Mouse (Mus musculus) embryonic facial prominence, embryonic 13.5 days (tissue): ENCODE results near the gene Rbp3. TPM values are rescaled to one million over a fixed set of nuclear protein-coding genes. Genes with fewer than 3 reads are reported as not detected.

Experiments used
- ATAC-seq: fragments of 200-750 bp; cut with Nextera tagmentation; 2 replicates; pipeline ENCODE4 v1.8.0; 2017; ENCODE audit warnings: low read depth; ENCODE audit not compliant: insufficient number of reproducible peaks, insufficient read depth, low FRiP score, low TSS enrichment
- H3K27ac ChIP-seq: fragments of 300-500 bp; sonication (generic); 2 replicates; pipeline ENCODE4 v1.5.1; 2015; ENCODE audit warnings: moderate library complexity, mild to moderate bottlenecking, inconsistent platforms
- H3K27me3 ChIP-seq: fragments of 300-500 bp; sonication (generic); 2 replicates; pipeline ENCODE4 v1.6.1; 2015; ENCODE audit warnings: mild to moderate bottlenecking, inconsistent platforms
- H3K36me3 ChIP-seq: fragments of 300-500 bp; sonication (generic); 2 replicates; pipeline ENCODE4 v1.6.1; 2015; ENCODE audit warnings: mild to moderate bottlenecking, inconsistent platforms
- H3K4me1 ChIP-seq: fragments of 300-500 bp; sonication (generic); 2 replicates; pipeline ENCODE4 v1.6.1; 2015; ENCODE audit warnings: inconsistent platforms
- H3K4me2 ChIP-seq: fragments of 300-500 bp; sonication (generic); 2 replicates; pipeline ENCODE4 v1.6.1; 2015; ENCODE audit warnings: moderate library complexity, mild to moderate bottlenecking, inconsistent platforms
- H3K4me3 ChIP-seq: fragments of 300-500 bp; sonication (generic); 2 replicates; pipeline ENCODE4 v1.5.1; 2015; ENCODE audit warnings: mild to moderate bottlenecking, inconsistent platforms
- H3K9ac ChIP-seq: fragments of 300-500 bp; sonication (generic); 2 replicates; pipeline ENCODE4 v1.6.1; 2015; ENCODE audit warnings: mild to moderate bottlenecking, inconsistent platforms
- H3K9me3 ChIP-seq: fragments of 300-500 bp; sonication (generic); 2 replicates; pipeline ENCODE4 v1.6.1; 2016; ENCODE audit warnings: inconsistent platforms
- WGBS: fragments of 180-500 bp; shearing (Covaris S2); methylation state at CpG from one replicate; pipeline ENCODE4 v1.1.7; 2015; ENCODE audit warnings: mixed read lengths; 5-methylcytosine and 5-hydroxymethylcytosine counted together
- polyA plus RNA-seq: library from polyadenylated mRNA; unstranded; fragments of >200 nt; fragmentation: Nextera tagmentation; extraction: Ambion mirVana; gene quantifications from 2 replicates; pipeline ENCODE4 v1.2.1, GENCODE M21; 2015

Gene Rbp3
- polyA plus RNA-seq, 1 experiment from 2014 or later = not detected

- H3K9me3 ChIP-seq = no peaks in the 10 kb centered on the region
- peak overlapping the region; percentile 72 for H3K4me2 ChIP-seq
- H3K9ac ChIP-seq = no peak overlapping the region
- 8% methylated on average over 7 of the region's 7 CpGs for WGBS
- peaks cover 11% of the 10 kb centered on the region; the same call in 1 of the 2 replicates for H3K4me1 ChIP-seq
- H3K36me3 ChIP-seq = no peaks in the 10 kb centered on the region
- no peak for ATAC-seq
- H3K4me3 ChIP-seq = peak overlapping the region; percentile 44; the same call in 1 of the 2 replicates
- H3K27ac ChIP-seq = no peak overlapping the region
- H3K27me3 ChIP-seq = peaks cover 15% of the 10 kb centered on the region
Measured at GRCm38 (mm10) chr14:33977748-33978147, 23.9 kb downstream of the Rbp3 start.

GRCm38 (mm10) chr14:33978604-33979059, 24.8 kb downstream of the Rbp3 start, which contains the start of gene Zfp488:
TSS of gene Zfp488 (minus strand) at chr14:33978764.
- ATAC-seq = no peak; the same call in 1 of the 2 replicates
- under 1% methylated on average over 25 of the region's 25 CpGs for WGBS
- peak within 1 kb of the TSS; percentile 44 for H3K4me3 ChIP-seq
- no peaks in the 10 kb centered on the region for H3K9me3 ChIP-seq
- peaks cover 15% of the 10 kb centered on the region for H3K27me3 ChIP-seq
- H3K36me3 ChIP-seq = no peaks in the 10 kb centered on the region
- H3K4me1 ChIP-seq = peaks cover 11% of the 10 kb centered on the region; the same call in 1 of the 2 replicates
- H3K27ac ChIP-seq = peak within 1 kb of the TSS; percentile 3; the same call in 1 of the 2 replicates
- peak within 1 kb of the TSS; percentile 72 for H3K4me2 ChIP-seq
- H3K9ac ChIP-seq = peak within 1 kb of the TSS; percentile 63

GRCm38 (mm10) chr14:33989201-33989600, 35.4 kb downstream of the Rbp3 start:
- Histone ChIP-seq H3K9me3 (no peaks in the 10 kb centered on the region), H3K36me3 (no peaks in the 10 kb centered on the region), H3K27ac (no peak overlapping the region), H3K9ac (no peak overlapping the region), H3K4me1 (no peaks in the 10 kb centered on the region), H3K27me3 (no peaks in the 10 kb centered on the region), H3K4me2 (no peak overlapping the region), H3K4me3 (no peak overlapping the region)
- no peak for ATAC-seq
- WGBS = 55% methylated on average over 3 of the region's 3 CpGs

- no peak for ATAC-seq
- no peak overlapping the region for H3K9ac ChIP-seq
- H3K4me1 ChIP-seq = no peaks in the 10 kb centered on the region
- no peaks in the 10 kb centered on the region for H3K9me3 ChIP-seq
- H3K27me3 ChIP-seq = no peaks in the 10 kb centered on the region
- H3K27ac ChIP-seq = no peak overlapping the region
- no peak overlapping the region for H3K4me3 ChIP-seq
- H3K36me3 ChIP-seq = no peaks in the 10 kb centered on the region
- no peak overlapping the region for H3K4me2 ChIP-seq
- 82% methylated on average over 4 of the region's 4 CpGs for WGBS
Measured at GRCm38 (mm10) chr14:33991971-33992370, 38.2 kb downstream of the Rbp3 start.

- no peaks in the 10 kb centered on the region for H3K4me1 ChIP-seq
- 87% methylated on average over 9 of the region's 9 CpGs for WGBS
- H3K4me2 ChIP-seq = no peak overlapping the region
- H3K4me3 ChIP-seq = no peak overlapping the region
- H3K36me3 ChIP-seq = no peaks in the 10 kb centered on the region
- ATAC-seq = no peak
- H3K9me3 ChIP-seq = no peaks in the 10 kb centered on the region
- H3K9ac ChIP-seq = no peak overlapping the region
- H3K27me3 ChIP-seq = no peaks in the 10 kb centered on the region
- H3K27ac ChIP-seq = no peak overlapping the region
Measured at GRCm38 (mm10) chr14:33993051-33993450, 39.2 kb downstream of the Rbp3 start.

- Histone ChIP-seq H3K9ac (no peak overlapping the region), H3K9me3 (no peaks in the 10 kb centered on the region), H3K27me3 (no peaks in the 10 kb centered on the region), H3K4me2 (no peak overlapping the region), H3K36me3 (no peaks in the 10 kb centered on the region), H3K4me3 (no peak overlapping the region), H3K27ac (no peak overlapping the region), H3K4me1 (no peaks in the 10 kb centered on the region)
- ATAC-seq = no peak
- WGBS = 90% methylated on average over 6 of the region's 6 CpGs
Measured at GRCm38 (mm10) chr14:33993521-33994289, 39.9 kb downstream of the Rbp3 start.

GRCm38 (mm10) chr14:33997427-33997826, 43.6 kb downstream of the Rbp3 start:
- H3K27ac ChIP-seq = no peak overlapping the region
- no peak overlapping the region for H3K4me3 ChIP-seq
- H3K4me2 ChIP-seq = no peak overlapping the region
- H3K36me3 ChIP-seq = no peaks in the 10 kb centered on the region
- WGBS = 40% methylated on average over 6 of the region's 6 CpGs
- H3K9ac ChIP-seq = no peak overlapping the region
- no peaks in the 10 kb centered on the region for H3K9me3 ChIP-seq
- no peak for ATAC-seq
- H3K27me3 ChIP-seq = no peaks in the 10 kb centered on the region
- no peaks in the 10 kb centered on the region for H3K4me1 ChIP-seq

- no peaks in the 10 kb centered on the region for H3K4me1 ChIP-seq
- no peak overlapping the region for H3K27ac ChIP-seq
- H3K4me3 ChIP-seq = no peak overlapping the region
- no peaks in the 10 kb centered on the region for H3K27me3 ChIP-seq
- no peak overlapping the region for H3K4me2 ChIP-seq
- H3K36me3 ChIP-seq = no peaks in the 10 kb centered on the region
- no peak for ATAC-seq
- no peaks in the 10 kb centered on the region for H3K9me3 ChIP-seq
- H3K9ac ChIP-seq = no peak overlapping the region
Measured at GRCm38 (mm10) chr14:34000076-34000475, 46.3 kb downstream of the Rbp3 start.

- no peak for ATAC-seq
- Histone ChIP-seq H3K36me3 (no peaks in the 10 kb centered on the region), H3K27me3 (no peaks in the 10 kb centered on the region), H3K4me2 (no peak overlapping the region), H3K27ac (no peak overlapping the region), H3K4me3 (no peak overlapping the region), H3K4me1 (no peaks in the 10 kb centered on the region), H3K9ac (no peak overlapping the region), H3K9me3 (no peaks in the 10 kb centered on the region)
Measured at GRCm38 (mm10) chr14:34001445-34001844, 47.6 kb downstream of the Rbp3 start.

- Histone ChIP-seq H3K9me3 (no peaks in the 10 kb centered on the region), H3K9ac (no peak overlapping the region), H3K4me3 (no peak overlapping the region), H3K4me2 (no peak overlapping the region), H3K27ac (no peak overlapping the region), H3K27me3 (no peaks in the 10 kb centered on the region), H3K4me1 (no peaks in the 10 kb centered on the region), H3K36me3 (no peaks in the 10 kb centered on the region)
- WGBS = 88% methylated on average over 5 of the region's 5 CpGs
- no peak for ATAC-seq
Measured at GRCm38 (mm10) chr14:34002358-34002757, 48.6 kb downstream of the Rbp3 start.
